Mouse (Mus musculus) gastrocnemius, postnatal 4 days (tissue): ENCODE measurements around the gene Lysmd4. TPM values are rescaled to one million over a fixed set of nuclear protein-coding genes. Genes with fewer than 3 reads are reported as not detected.

ENCODE experiments used
- DNase-seq, 2 experiments: peaks; one replicate each; pipeline ENCODE4 v3.0.0; 2021 to 2022; ENCODE audit warnings: low spot score in 2 of 2, mixed read lengths in 2 of 2
- total RNA-seq, 2 experiments: library from RNA; stranded (reverse); gene quantifications; 2 replicates each; pipeline ENCODE4 v1.2.3; 2021

The Lysmd4 gene
- total RNA-seq, 2 experiments from 2014 or later = 14.5 to 15.0 TPM

DNA sequence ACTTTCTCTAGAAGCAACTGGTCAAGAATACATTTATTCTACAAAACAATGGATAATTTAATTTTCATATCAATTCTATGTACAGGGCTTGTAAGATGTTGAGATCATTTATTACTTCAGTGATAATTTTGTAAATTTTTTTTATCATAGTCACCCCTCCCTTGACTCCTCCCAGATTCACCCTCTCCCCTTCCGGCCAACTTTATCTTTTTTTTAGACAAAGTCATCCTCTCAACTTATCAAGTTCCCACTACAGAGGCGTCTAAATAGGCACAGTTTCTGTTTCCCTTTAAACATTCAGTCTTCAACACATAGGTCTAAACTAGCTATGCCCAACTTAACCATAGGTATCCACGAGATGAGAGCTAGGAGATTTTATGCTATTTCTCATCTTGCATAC, 90.9 kb downstream of the Lysmd4 start:
- DNase-seq = no peak

GRCm38 (mm10) chr7:67318697-67319096, 96.4 kb downstream of the Lysmd4 start:
- DNase-seq = no peak

DNA sequence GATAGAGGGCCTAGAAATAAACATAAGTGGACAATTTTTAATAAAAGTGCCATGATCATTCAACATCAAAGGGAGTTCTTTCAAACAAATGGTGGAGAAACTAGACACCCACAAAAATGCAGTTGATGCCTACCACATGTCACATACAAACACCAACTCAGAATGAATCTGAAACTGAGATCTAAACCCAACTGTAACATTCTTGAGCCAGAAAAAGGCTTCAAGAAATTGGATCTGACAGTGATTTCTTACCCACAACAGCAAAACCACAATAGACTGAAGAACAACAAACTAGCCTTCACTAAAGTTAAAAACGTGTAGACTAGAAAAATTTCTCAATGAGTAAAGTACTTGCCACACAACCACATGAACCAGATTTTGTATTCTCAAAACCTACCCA, 98.0 kb downstream of the Lysmd4 start:
- no peak for DNase-seq

- no peak for DNase-seq
Measured at GRCm38 (mm10) chr7:67342067-67342625, 119.8 kb downstream of the Lysmd4 start.

DNA sequence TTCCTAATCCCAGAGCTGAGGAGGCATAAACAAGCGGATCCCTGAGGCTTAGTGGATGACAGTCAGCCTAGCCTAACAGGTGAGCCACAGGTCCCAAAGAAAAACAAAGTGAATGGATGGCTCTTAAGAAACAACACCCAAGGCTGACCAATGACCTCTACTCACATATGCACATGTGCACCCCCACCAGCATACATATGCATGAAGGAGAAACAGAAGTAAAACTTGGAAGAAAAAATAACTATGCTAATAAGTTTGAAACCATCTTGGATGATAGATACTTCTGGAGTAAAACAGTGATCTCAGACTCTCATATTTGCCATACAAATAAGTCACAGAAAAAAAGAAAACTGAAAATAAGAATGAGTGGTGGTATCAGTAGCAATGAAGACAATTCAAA, 122.1 kb downstream of the Lysmd4 start:
- DNase-seq = no peak

- no peak for DNase-seq
Measured at GRCm38 (mm10) chr7:67352989-67353388, 130.6 kb downstream of the Lysmd4 start.

DNA sequence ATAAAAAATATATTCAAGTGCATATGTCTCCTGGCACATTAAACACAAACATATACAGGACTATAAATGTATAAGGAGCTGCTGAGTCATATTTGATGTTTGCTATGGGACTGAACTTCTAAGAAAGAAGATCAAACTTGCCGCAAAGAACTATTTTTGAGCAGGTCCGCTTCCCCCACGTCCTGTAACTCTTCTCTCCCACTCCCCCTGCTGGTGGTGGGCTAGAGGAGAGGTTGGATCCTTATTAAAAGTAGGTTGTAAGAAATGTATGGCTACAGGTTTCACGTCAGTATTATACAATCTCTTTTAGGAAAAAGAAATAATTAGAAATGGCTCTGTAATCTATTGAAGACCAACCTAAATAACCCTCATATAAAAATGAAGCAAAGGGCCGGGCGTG, 131.3 kb downstream of the Lysmd4 start:
- DNase-seq = no peak

DNA sequence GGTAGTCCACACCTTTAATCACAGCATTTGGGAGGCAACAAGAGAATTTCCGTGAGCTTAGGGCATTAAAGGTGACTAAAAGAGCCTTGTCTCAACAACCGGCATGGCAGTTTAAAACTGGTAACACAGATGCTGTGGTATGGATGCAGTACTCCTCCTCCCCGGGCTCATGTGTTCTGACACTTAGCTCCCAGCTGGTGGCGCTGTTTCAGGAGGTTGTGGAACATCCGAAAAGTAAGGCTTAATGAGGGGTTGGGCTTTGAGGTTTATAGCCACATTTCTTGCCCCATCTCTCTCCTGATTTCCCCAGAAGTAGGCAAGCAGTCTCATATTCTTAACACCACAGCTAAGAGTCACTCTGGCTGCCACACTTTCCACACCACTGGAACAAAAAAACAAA, 133.5 kb downstream of the Lysmd4 start:
- no peak for DNase-seq

Other genes with a start within 250 kb of the Lysmd4 start
- 100 to 1,000 TPM; 104 to 116 TPM for gene Mef2a, start 150.3 kb downstream of the Lysmd4 start, total RNA-seq